Mouse (Mus musculus): ENCODE measurements around the gene Zfp874a.

DNA sequence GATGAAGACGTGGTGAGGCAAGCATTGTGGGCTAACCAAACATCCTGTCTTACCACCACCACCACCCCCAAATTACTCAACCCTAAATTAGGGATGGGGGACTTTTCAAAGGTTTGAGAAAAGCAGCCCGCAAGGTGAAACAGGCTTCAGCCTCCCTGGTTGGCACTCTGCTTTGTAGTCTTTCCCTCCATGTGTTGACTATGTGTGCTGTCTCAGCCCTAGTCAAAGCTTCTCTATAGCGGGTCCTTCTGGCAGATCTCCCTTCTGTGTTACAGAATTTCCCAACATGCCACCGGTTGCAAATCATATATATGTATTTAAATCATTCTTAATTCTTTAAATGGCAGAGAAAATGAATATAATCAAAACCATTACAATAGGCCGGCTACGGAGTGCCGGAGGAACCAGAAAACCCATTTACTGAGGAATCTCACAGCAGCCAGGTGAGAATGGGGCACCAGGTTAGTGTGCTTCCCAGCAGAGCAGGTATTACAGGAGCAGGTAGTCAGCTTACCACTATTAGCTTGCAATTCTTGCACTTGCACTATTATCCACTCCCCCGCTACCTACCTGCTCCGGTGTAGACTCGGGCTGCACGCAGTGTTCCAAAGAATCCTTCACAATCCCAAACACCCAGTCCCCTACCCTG, 30.7 kb downstream of the Zfp874a start:
- TF ChIP-seq GATA1 (IDR thresholded peaks at IDR 0.05; ENCODE audit: low read length): no peak
- TF ChIP-seq TAL1 (IDR thresholded peaks at IDR 0.05; ENCODE audit: low read length): no peak
